Mouse (Mus musculus) gastrocnemius, adult 18-20 months (tissue): ENCODE data around the gene Armc3. TPM values are rescaled to one million over a fixed set of nuclear protein-coding genes. Genes with fewer than 3 reads are reported as not detected.

ENCODE experiments used
- DNase-seq: peaks from one replicate; pipeline ENCODE4 v3.0.0; 2021; ENCODE audit warnings: low spot score
- long read RNA-seq, 2 experiments: library from polyadenylated mRNA; stranded (forward); transcript quantifications; one replicate each; pipeline ENCODE4 v2.0.0; 2021
- total RNA-seq, 2 experiments: library from RNA; stranded (reverse); gene quantifications; 2 replicates each; pipeline ENCODE4 v1.2.3; 2021

Gene Armc3
- not detected for total RNA-seq
- long read RNA-seq, experiment 1: 0 reads
- long read RNA-seq, experiment 2, partial matches to known transcripts: 0 of 1 reads
- long read RNA-seq, experiment 2, other reads (novel, unspliced or antisense): 1 of 1 reads

DNA sequence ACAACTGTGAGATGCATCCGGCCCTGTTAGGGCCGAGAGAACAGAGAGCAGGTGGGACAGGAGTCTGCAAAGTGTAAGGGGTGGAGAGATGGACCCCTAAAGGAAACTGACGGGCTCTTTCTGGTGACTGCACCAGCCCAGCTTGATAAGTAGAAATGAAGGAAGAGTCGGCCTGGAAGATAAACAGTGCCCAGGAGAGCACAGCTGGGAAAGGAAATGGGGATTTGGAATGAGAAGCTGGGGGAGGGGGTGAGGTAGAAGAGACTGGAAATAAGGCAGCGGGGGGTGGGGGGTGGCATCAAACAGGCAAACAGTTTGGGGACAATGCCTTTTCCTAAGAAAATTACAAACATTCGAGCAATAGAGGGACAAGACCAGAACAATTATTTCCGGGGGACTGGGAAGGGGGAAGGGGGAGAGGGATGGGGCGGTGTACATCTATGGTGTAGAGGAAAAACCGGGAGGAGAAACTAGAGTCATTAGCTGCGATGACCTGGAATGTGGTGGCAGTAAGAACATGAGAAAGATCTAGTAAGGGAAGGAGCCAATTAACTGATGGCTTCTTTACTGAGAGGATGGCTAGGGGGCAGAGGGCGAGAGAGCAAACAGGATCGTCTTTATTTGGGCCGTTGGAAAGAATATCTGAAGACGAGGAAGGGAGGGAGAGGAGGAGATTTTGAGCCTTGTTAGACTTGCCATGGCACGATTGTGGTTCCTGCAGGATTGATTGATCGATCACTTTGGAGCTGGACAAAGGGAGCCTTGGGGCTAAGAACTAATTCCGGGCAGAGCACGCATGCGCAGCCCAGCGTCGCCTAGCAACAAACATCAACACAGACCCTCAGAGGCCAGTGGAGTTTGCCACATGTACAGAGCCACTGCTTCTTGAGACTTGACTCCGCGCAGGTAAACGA lies at the start of gene Armc3:
Armc3 (plus strand) TSS at position 851 of the 914 bp plus-strand sequence.
- DNase-seq: no peak

GRCm38 (mm10) chr2:19152687-19153086 lies 46.4 kb upstream of the Armc3 start:
- no peak for DNase-seq

DNA sequence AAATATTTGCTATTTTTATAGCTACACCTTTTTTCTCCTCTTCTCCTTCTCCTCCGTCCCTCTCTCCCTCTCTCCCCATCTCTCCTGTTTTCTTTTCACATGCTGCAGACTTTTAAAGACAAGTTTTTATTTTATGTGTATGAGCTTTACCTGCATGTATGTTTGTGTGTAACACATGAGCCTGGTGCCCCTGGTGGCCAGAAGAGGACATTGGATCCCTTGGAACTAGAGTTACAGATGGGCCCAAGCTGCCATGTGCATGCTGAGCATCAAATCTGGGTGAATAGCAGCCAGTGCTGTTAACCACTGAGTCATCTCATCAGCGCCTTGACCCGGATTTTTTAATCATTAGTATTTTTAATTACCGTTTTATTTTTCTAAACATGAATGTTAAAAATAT lies 42.9 kb upstream of the Armc3 start:
- no peak for DNase-seq

- DNase-seq: no peak
Observed at GRCm38 (mm10) chr2:19159539-19159938, 39.6 kb upstream of the Armc3 start.

DNA sequence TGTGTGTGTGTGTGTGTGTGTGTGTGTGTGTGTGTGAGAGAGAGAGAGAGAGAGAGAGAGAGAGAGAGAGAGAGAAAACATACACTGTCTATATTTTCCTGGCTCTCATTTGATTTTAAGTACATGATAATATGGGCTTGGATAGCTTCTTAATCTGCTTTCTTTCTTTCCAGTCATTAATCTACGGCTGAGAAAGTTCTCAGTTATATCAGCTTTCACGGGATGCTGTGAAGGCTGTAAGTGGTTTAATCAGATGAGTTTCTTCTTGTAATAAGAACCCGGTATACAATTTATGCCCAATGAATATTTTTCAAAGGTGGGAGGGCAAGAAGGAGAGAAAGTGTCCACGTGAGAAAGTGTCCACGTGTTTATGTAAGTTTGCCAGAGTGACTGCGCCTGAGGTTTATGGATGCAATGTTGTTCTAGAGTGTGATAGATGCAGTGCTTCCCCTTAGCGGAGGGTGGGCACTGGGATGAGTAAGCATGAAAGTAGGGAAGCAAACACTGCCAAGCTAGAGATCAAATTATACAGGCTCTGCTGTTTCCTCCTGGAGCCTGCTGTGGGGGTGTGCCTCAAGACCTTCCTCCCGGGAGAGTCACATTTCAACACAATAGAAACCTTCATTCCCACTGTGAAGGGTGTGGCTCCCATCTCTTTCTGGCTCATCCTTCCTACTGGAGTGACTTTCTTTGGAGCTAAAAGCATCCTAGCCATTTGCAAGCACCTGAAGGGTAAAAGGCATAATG lies 38.6 kb upstream of the Armc3 start:
- DNase-seq: no peak

GRCm38 (mm10) chr2:19164234-19164633 lies 34.9 kb upstream of the Armc3 start:
- DNase-seq: no peak

- DNase-seq: no peak
Observed at GRCm38 (mm10) chr2:19176827-19177236, 22.3 kb upstream of the Armc3 start.

GRCm38 (mm10) chr2:19199366-19199853 lies 308 bp downstream of the Armc3 start:
- no peak for DNase-seq

DNA sequence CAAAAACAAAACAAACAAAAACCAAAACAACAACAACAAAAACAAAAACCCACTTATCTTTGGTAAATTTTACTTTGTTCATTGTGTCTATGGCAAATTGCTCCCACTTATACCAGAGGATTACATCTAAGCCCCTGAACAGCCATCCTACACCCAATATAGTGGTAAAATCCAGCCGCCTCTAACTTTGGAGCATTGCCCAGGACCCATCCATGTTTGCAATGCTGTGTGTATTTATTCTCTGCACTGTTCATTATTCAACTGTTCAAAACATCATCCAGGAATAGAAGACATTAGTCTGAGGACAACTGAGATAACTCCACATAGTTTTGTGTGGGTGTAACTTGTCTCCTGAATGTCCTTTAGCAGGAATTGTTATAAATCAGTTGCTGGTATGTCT lies 1.0 kb downstream of the Armc3 start:
- no peak for DNase-seq

DNA sequence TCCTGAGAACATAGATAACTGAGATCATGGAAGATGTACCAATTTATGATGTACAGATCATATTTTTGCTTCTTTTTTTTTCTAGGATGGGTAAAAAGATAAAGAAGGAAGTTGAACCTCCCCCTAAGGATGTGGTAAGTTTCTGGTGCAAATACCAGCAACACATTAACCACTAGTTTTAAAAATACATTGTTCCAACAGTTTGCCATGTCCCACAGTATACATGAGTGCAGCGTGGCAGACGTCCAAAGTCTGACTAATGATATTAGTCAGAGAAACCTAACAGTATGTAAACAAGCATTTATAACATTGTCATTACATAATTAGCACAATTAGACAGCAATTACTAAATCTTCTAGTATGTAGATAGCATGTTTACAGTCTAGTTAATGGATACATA lies 2.6 kb downstream of the Armc3 start:
- DNase-seq: no peak

DNA sequence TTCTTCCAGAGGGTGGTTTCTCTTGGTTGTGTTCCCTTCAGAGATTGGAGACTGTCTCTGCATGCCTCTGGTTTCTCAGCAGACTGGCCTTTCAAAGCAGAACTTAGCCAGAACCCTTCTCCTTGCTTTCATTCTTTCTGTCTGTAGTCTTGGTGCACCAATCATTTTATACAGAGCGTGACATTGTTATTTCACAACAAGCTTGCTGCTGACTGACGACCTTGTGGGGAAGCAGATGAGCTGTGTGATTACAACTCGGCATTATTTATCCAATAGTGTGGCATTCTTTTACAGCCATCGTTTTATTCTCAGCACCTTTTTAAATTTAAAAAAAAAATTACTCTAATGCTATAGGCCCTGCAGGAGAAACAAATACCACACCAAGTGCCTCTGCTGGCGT lies 35.2 kb downstream of the Armc3 start:
- DNase-seq: no peak

GRCm38 (mm10) chr2:19235193-19235592 lies 36.1 kb downstream of the Armc3 start:
- no peak for DNase-seq

- DNase-seq: no peak
Observed at GRCm38 (mm10) chr2:19235614-19236013, 36.5 kb downstream of the Armc3 start.

DNA sequence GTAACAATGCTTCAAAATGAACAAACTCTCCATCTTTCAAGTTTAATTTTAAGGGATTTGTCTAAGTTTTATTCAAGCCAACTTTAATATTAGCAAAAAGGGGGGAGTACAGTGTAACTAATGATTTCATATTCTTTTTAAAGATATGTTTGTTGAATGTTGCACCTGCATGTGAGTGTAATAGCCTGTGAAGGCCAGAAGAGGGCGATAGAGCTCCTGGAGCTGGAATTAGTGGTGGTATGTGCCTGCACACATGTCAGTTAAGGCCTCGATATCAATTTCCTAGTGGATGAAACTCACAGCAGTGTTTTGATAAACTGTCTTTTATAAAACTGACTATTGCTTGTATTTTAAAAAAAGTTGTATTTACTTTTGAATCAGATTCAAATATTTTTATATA lies 39.7 kb downstream of the Armc3 start:
- DNase-seq: no peak

GRCm38 (mm10) chr2:19249611-19250010 lies 50.5 kb downstream of the Armc3 start:
- DNase-seq: no peak

DNA sequence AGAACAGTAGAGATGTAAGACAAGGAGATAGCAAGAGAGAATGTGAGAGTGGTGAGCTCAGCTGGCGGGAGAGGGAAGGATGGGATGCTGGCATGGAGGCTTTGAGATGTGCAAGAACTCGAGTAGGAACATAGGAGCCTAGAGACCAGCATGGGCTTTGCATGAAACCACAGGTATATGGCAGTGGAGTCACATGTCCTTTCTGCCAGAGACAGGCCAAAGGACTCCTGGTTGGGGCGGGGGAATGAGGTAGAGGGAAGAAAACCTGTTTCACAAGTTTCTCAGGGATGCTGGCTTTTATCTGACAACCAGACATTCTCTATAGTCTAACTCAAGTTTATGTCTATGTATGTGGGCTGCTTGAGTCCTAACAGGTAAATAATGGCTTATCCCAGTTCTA lies 55.9 kb downstream of the Armc3 start:
- no peak for DNase-seq

GRCm38 (mm10) chr2:19257255-19257654 lies 58.2 kb downstream of the Armc3 start:
- no peak for DNase-seq

- no peak for DNase-seq
Observed at GRCm38 (mm10) chr2:19260399-19260798, 61.3 kb downstream of the Armc3 start.

GRCm38 (mm10) chr2:19263375-19263774 lies 64.3 kb downstream of the Armc3 start:
- DNase-seq: no peak

DNA sequence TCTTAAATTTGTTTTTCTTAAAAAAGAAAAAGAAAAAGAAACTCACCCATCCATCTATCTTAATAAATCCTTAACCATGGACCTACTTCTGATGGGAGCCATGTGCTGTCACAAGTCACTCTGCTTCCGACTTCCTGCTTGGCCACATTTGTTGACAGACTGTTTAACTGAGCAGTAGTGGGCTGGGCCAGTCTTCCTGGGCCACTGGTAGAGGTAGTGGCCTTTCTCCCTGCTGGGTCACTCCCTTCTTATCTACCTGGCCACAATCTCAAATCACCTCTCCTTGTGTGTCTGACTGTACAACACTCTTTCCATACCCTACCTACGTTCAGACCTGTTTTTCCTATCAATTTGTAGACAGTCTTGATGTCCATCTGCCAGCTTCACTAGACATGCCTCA lies 66.7 kb downstream of the Armc3 start:
- no peak for DNase-seq

DNA sequence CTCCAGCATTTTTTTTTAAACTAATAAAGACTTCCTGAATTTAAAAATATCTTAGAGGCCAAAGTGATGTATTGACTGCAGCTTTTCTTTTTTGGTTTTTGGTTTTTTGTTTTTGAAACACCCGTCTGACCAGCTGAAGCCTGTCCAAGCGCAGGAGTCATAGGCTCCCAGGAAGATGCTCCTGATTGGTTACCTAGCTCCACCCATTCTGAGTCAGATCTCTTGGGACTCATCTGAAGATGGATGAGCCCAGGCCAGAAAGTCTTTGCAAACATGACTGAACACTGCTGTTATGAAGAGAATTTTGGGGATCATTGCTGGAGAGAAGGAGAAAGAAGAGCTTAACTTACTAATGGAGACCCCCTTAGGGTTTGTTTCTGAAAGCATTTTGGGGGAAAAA lies 68.3 kb downstream of the Armc3 start:
- DNase-seq: peak; percentile 8

DNA sequence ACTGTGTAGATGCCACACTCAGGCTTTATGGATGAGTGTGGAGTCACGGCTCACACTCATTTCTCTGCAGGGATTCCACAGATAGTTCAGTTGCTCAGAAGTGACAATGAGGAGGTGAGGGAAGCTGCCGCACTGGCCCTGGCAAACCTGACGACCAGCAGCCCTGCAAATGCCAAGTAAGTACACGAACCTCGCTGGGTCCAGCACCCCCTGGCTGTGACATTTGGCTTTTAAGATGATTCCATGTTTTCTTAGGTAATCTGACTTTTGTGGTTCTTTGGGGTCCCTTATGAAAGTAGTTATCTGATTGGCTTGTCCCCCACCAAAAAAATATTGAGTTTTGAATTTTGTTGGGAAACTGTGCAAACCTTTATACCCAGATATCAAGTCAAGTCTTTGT lies 70.9 kb downstream of the Armc3 start:
- no peak for DNase-seq
